Mouse (Mus musculus) E14TG2a.4 (cell line): ENCODE data around the gene Zbtb24.

Experiments used
- CTCF ChIP-seq: conservative IDR thresholded peaks from 2 replicates; pipeline ENCODE4 v1.5.1; 2014; ENCODE audit warnings: low read length
- POU5F1 ChIP-seq: IDR thresholded peaks from 2 replicates; pipeline ENCODE4 v1.6.1; 2014; ENCODE audit warnings: low read length, borderline replicate concordance

GRCm38 (mm10) chr10:41488877-41489276 is 38.7 kb downstream of the Zbtb24 start:
- no peak for TF ChIP-seq CTCF
- TF ChIP-seq POU5F1 = no peak
